Mouse (Mus musculus): ENCODE data around the gene Uhrf2.

Gene Uhrf2

GRCm38 (mm10) chr19:30125670-30126059 is 95.4 kb downstream of the Uhrf2 start:
- no peak for DNase-seq

- DNase-seq = no peak
Measured at GRCm38 (mm10) chr19:30128177-30128576, 97.9 kb downstream of the Uhrf2 start.

DNA sequence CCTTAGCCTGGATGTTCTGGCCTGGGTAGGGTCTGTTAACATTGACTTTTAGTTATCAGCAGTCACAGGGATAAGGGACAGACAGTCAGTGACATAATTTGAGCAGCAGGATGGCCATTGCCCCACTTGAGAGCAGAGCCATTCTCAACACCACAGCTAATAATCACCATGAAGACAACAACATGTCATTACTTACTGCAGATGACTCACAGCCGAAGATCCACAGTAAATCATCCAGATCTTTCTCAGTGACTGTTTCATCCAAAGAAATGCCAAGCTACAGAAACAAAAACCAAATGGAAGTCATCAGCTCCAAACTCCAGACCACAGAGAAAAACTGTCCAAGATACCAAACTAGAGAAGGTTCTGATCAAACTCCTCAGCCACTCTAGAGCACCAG is 106.0 kb downstream of the Uhrf2 start:
- DNase-seq = no peak
